Mouse (Mus musculus) kidney, adult 18-20 months (tissue): ENCODE measurements at regions not wholly inside any gene's neighbourhood (a gene's known extent, or its start where the extent isn't known, plus 50 kb on each side); places are given as distances from the start of the nearest gene placed in this dataset.

Experiments
- DNase-seq: peaks from one replicate; pipeline ENCODE4 v3.0.0; 2021

DNA sequence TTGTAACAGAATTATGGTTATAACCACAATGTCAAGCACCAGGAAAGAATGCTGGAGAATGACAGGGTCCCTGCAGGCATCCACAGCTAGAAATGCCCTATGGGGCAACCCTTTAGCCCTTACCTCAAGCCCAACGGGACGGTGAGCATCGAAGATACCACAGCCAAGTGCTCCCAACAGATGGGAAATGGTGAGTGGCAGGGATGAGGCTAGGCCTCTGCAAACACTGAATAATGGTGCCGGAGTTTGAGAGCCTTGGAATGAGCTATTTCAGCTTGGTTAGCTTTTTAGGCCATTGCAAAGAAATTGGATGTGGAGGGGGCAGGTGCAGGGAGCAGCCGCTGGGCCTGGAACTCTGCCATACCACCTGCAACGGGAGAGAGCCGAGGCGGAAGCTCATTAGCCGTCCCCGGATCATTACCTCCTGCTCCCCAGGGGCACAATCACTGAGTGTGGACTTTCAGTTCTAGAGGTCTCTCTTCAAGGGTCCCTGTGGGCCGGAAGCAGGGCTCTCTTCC lies 117.9 kb downstream of the Usp31 start:
- peak; percentile 37 for DNase-seq

DNA sequence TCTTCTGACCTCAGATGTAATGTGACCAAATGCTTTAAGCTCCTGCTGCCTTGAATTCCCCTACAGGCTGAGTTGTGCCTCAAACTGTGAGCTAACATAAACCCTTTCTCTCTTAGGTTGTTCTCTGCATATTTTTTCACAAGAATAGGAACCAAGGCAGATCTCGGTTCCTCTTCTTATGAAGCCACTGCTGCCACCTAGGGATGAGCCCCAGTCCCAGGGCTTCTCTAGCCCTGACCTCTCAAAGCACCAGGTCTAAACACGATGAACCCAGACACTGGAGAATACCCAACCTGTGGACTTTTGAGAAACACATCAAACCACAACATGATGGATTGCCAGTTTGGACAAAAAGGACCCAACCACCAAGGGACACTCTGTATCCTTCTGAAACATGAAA lies 119.3 kb downstream of the Usp31 start:
- no peak for DNase-seq

DNA sequence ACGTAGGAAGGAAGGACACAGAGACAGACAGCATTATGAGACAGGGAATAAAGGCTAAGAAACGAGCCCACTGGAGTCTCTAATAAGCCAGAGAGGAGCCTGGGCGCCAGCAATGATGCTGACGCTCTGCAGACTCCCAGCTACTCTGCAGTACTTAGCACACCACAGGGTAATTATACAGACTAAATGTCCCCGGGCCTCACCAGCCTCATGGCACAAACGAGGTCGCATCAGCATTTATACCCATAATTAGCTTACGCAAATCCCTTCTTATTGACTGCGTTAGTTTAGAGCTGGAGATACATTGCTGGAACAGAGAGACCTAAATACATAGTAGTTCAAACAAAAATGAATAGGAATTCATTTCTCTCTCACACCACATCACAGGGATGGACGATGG lies 121.3 kb downstream of the Usp31 start:
- no peak for DNase-seq

DNA sequence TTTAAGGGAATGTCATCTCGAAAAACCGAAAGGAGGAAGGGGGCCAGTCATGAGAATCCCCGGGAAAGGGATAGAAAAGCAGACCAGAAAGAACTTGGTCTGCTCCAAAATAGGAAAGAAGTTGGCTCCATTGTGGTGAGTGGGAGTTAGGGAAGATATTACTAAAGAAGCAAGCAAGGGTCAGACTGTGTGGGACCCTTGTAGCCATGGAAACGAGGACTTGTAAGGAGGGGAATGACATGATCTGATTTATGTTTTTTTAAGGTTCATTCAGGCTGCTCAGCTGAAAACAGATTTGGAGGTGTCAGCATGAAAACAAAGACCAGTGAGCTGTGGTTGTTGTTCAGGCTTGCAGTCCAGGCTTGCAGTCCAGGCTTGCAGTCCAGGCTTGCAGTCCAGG lies 127.6 kb downstream of the Usp31 start:
- DNase-seq, result no peak

DNA sequence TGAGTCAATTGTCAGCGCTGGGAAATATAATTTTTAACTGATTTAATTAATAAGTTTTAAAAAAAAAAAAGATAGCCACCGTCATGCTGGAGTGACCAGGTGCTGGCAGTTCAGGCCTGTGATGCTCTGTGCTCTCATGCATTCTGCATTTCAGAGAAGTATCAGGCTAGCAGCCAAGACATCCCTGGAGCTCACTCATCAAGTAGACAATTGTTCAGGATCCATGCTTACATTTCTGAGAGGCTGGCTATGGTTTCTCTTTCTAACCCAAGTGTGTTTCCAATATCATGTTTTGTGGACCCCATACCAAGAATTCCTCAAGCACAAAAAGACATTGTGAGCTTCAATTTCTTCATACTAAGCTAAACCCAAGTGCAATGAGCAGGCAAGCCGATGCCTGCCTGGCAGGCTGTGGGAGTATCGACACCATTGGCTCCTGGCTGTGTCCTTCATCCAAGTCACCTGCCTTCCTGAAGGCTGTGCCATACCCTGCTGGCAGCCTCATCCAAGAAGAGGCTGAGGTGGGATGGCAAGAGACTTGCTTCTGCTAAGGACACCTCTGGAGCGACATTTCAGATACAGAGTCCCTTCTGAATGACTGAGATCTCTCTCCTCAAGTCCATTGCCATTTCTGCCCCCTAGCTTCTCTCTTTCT lies 134.2 kb downstream of the Usp31 start:
- no peak for DNase-seq

DNA sequence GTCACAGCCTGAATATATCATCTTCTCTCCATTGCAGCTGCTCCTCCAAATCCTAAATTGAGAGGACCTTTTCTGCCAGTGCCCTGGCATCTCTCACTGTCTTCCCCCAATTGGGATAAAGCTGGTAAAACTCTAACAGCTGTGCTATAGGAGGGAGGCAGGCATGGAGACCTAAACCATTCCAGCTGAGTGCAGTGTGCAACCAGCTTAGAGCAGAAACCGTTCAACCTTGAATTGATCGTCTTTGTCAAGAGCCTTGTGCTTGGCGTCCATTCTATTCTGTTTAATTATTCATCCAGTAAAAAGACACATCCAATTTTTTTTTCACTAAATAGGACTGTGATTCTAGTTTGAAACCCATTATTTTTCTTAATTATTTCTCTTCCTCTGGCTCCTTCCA lies 135.3 kb downstream of the Usp31 start:
- DNase-seq, result no peak

DNA sequence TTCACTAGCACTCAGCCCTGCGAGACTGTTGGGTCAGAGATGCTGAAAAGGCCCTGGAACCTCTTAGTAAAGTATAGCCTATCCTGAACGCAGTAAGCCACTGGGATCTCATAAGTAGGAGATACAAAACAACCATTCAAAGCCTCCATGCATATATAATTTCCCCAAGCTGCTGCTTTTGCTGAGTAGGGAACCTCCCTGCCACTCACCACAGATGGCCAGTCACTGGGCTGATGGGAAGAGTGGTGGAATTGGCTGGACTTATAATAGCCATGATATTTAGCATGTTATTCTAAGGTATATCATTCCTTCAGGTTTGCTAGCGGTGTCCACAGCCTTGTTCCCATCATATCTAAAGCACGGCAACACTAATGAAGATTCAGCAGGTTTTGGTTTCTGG lies 135.8 kb downstream of the Usp31 start:
- no peak for DNase-seq

DNA sequence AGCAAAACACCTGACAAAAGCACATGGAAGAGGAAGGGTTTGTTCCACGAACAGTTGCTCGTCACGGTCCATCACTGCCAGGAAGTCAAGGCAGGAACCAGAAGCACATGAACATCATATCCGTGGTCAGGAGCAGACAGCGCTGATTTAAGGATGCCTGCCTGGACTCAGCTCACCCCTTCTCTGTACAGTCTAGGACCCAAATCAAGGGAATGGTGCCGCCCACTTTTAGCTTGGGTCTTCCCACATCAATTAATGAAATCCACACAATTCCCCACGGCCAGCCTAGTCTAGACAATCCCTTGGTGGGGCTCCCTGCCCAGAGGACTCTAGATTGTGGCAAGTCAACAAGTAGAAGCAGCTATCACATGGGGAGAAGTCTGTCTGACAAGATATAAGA lies 137.8 kb downstream of the Usp31 start:
- no peak for DNase-seq

DNA sequence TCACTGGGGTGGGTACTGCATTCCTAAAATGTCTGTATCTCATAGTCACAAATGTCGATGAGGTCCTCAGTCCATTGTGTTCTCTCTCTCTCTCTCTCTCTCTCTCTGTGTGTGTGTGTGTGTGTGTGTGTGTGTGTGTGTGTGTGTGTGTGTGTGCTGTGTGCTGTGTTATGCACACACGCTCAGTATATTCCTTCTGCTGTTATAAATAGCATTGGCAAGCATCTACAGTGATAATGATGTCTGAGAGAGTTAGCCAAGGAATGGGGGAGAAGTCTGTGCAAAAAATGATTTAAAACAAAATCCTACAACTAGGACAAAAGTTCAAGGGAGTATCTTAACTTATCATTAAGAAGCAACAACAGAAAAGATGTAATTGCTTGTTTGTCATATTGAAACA lies 139.0 kb downstream of the Usp31 start:
- no peak for DNase-seq

DNA sequence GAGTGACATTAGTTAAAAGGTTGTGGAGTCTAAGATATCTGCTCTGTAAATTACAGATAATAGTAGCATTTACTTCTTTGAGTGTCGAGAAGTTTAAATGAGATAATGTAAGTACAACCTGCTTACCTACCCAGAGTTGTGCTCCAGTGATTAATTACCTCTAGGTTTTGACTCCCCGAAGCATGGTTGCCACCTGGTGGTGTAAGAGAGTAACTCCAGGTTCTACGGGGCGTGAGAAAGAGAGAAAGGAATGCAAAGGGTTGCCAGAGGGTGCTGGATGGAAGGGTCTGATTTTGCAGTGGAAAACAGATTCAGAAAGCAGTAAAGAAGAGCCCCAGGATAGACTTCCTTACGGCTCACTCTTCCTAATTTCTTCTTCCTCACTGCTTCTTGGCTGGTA lies 143.5 kb downstream of the Usp31 start:
- peak; percentile 27 for DNase-seq

DNA sequence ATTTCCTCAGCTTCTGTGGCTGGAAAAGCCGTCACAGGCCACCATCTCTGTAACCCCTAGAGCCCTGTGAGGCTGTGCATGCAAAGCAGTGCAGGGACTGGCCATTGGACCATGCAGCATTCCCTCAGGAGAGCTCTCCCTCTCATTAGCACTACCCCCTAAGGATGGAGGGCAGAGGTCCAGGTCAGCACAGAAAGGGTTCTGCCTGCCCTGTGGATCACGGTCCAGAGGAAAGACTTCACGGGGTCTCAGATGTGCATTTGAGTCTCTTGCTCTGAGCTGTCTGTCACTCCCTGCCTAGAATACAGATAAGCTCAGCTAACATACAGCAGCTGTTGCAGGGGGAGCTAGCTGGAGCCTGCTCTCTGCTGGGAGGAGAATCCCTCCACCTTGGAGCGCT lies 151.6 kb downstream of the Usp31 start:
- no peak for DNase-seq
